Mouse (Mus musculus) midbrain, embryonic 12.5 days (tissue): ENCODE measurements at regions not wholly inside any gene's neighbourhood (a gene's known extent, or its start where the extent isn't known, plus 50 kb on each side); places are given as distances from the start of the nearest gene placed in this dataset.

Experiments used
- ATAC-seq: fragments of 200-750 bp; cut with Nextera tagmentation; 2 replicates; pipeline ENCODE4 v1.8.0; 2017; ENCODE audit warnings: low read depth, moderate TSS enrichment, moderate library complexity; ENCODE audit not compliant: low FRiP score
- H3K27ac ChIP-seq: fragments of 300-500 bp; sonication (generic); replicated peaks from 2 replicates; pipeline ENCODE4 v1.5.1; 2016; ENCODE audit warnings: mild to moderate bottlenecking
- H3K27me3 ChIP-seq: fragments of 300-500 bp; sonication (generic); 2 replicates; pipeline ENCODE4 v1.6.1; 2016; ENCODE audit warnings: mild to moderate bottlenecking
- H3K36me3 ChIP-seq: fragments of 300-500 bp; sonication (generic); 2 replicates; pipeline ENCODE4 v1.6.1; 2016
- H3K4me1 ChIP-seq: fragments of 300-500 bp; sonication (generic); 2 replicates; pipeline ENCODE4 v1.6.1; 2016
- H3K4me2 ChIP-seq: fragments of 300-500 bp; sonication (generic); replicated peaks from 2 replicates; pipeline ENCODE4 v1.6.1; 2016; ENCODE audit warnings: mild to moderate bottlenecking, moderate library complexity
- H3K4me3 ChIP-seq: fragments of 300-500 bp; sonication (generic); 2 replicates; pipeline ENCODE4 v1.5.1; 2016; ENCODE audit warnings: mild to moderate bottlenecking
- H3K9ac ChIP-seq: fragments of 300-500 bp; sonication (generic); replicated peaks from 2 replicates; pipeline ENCODE4 v1.6.1; 2016; ENCODE audit warnings: mild to moderate bottlenecking, moderate library complexity
- H3K9me3 ChIP-seq: fragments of 300-500 bp; sonication (generic); 2 replicates; pipeline ENCODE4 v1.6.1; 2016; ENCODE audit warnings: mild to moderate bottlenecking
- WGBS: fragments of 180-500 bp; shearing (Covaris S2); methylation state at CpG from one replicate; pipeline ENCODE4 v1.1.7; 2016; 5-methylcytosine and 5-hydroxymethylcytosine counted together

DNA sequence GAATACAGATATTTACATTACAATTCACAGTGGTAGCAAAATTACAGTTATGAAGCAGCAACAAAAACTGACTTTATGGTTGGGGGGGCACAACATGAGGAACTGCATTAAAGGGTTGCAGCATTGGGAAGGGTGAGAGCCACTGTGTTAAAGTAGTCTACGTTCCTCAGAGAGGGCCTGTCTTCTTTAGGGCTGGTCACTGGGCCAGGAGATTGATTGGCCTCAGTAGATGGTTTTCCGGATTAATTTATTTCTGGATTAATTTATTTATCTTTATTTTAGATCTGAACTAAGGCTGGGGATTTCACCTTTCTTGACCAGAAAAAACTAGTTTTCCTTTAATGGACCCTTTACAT, 62.6 kb upstream of the Zdhhc17 start:
- Histone ChIP-seq H3K27me3 (peaks cover 21% of the 10 kb centered on the region; the same call in 1 of the 2 replicates), H3K36me3 (no peaks in the 10 kb centered on the region), H3K4me1 (peaks cover 24% of the 10 kb centered on the region), H3K9me3 (no peaks in the 10 kb centered on the region), H3K27ac (no peak overlapping the region), H3K4me3 (no peak overlapping the region), H3K9ac (no peak overlapping the region), H3K4me2 (no peak overlapping the region)
- no peak; the same call in 1 of the 2 replicates for ATAC-seq
- WGBS = 36% methylated on average over 2 of the region's 2 CpGs

DNA sequence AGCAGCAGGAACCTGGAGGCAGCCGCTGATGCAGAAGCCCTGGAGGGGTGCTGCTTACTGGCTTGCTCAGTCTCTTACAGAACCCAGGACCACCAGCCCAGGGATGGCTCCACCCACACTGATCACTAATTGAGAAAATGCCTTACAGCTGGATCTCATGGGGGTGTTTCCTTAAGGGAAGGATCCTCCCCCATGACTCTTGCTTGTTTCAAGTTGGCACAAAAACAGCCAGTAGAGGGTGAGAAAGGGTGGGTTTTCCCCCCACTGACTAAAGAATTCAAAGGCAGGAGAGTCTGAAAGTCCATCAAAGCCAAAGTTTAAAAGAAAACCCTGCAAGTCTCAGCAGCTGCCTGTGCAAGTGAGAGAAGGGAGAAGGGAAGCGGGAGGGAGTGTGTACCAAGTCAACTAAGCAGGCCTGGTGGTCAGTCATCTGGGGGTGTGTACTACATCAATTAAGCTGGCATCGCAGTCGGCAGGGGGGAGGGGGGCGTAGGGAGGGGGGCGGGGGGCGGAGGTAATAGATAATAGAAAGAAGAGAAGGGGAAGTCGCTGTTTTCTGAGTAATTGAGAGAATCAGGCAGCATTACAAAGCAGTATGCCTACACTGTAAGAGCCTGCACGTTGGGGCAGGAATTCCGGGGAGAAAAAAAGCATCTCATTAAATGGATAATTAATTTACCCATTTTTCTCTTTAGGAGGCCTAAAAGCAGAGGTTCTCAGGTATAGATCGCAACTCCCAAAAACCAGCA, 62.0 kb upstream of the Zdhhc17 start:
- no peaks in the 10 kb centered on the region for H3K36me3 ChIP-seq
- H3K4me2 ChIP-seq = peak overlapping the region; percentile 26; the same call in 1 of the 2 replicates
- H3K4me1 ChIP-seq = peaks cover 24% of the 10 kb centered on the region
- no peak overlapping the region for H3K4me3 ChIP-seq
- H3K9me3 ChIP-seq = no peaks in the 10 kb centered on the region
- peaks cover 21% of the 10 kb centered on the region; the same call in 1 of the 2 replicates for H3K27me3 ChIP-seq
- ATAC-seq = peak; percentile 60; the same call in 1 of the 2 replicates
- WGBS = 10% methylated on average over 9 of the region's 11 CpGs
- no peak overlapping the region for H3K9ac ChIP-seq
- H3K27ac ChIP-seq = no peak overlapping the region

DNA sequence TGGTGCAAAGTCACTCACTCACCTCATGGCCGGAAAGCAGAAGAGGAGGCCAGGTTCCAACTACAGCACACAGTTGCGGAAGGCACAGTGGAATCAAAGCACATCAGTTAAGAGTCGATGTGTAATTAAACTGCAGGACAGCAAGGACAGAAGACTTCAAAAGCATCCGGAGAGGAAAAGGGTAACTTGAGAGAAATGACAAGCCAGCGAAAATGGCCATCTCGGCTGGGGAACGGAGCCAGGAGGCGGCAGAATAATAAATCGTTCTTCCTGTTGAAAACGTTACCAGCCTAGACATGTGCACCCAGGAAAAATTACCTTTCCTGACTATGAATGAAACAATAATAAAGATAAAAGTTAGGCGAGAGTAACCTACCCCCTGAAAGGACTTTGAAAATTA, 56.2 kb upstream of the Zdhhc17 start:
- no peak overlapping the region for H3K4me2 ChIP-seq
- H3K4me3 ChIP-seq = no peak overlapping the region
- no peak overlapping the region for H3K27ac ChIP-seq
- no peaks in the 10 kb centered on the region for H3K4me1 ChIP-seq
- 0 out of 2 replicates have a peak, but pooled peaks cover 3% of the 10 kb centered on the region for H3K27me3 ChIP-seq
- no peak for ATAC-seq
- WGBS = 85% methylated on average over 11 of the region's 11 CpGs
- no peak overlapping the region for H3K9ac ChIP-seq
- H3K9me3 ChIP-seq = no peaks in the 10 kb centered on the region
- no peaks in the 10 kb centered on the region for H3K36me3 ChIP-seq

DNA sequence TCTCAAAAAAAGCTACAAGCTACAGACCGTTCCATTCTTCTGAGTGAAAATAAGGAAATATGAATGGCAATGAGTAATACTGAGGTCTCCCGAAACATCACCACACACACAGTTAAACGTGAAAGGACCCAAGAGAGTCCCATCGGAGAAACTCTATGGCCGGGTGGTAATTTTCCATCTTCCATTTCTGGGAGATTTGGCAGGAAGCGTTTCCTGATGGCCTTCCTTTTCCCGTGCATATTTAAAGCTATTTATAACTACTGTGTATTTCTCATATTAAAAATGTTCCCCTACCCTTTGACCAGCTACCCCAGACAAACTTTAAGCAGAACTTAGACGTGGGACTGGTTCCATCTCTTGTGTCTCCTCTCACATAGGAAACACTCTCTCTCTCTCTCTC, 50.7 kb upstream of the Zdhhc17 start:
- Histone ChIP-seq H3K4me2 (no peak overlapping the region), H3K4me1 (peaks cover 4% of the 10 kb centered on the region; the same call in 1 of the 2 replicates), H3K9ac (no peak overlapping the region), H3K27me3 (no peaks in the 10 kb centered on the region), H3K27ac (no peak overlapping the region), H3K4me3 (no peak overlapping the region), H3K9me3 (no peaks in the 10 kb centered on the region), H3K36me3 (no peaks in the 10 kb centered on the region)
- no peak for ATAC-seq
- WGBS = 89% methylated on average over 8 of the region's 8 CpGs
